Mouse (Mus musculus): ENCODE measurements around the gene Fem1a. TPM values are rescaled to one million over a fixed set of nuclear protein-coding genes. Genes with fewer than 3 reads are reported as not detected.

Fem1a gene
- total and polyA plus RNA-seq, 3 experiments, result 16.6 to 26.0 (median 17.5) TPM

DNA sequence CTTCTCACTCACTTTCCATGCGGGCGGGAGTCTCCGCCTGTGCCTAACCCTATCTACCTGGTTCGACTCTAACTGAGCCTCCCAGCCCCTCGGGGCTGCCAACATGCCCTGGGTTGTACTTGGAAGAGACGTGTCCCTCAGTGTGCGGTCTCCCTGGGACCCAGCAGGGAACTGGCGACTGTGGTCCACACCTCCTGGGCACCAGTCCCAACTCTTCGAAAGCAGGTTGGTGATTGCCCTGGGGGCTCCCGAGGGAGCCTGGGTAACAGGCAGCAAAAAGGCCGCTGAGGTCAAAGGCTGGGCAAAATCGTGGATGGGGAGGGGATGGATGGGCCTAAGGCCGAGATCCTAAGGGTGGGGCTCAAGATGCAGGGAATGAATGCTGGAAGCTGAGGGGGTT lies 38.9 kb upstream of the Fem1a start:
- DNase-seq (ENCODE audit: extremely low read depth), result no peak
- peak overlapping the region; percentile 93 for H3K9ac ChIP-seq (ENCODE audit: insufficient read depth, low read depth)
- in situ Hi-C loops (cut with MboI; ENCODE audit: low pct_ligation_motif_present, low pct_unique_long_range_greater_than_20kb, low sequenced_read_pairs) (no loop called here), dilution Hi-C loops (cut with MboI; ENCODE audit: extremely low pct_ligation_motif_present, extremely low pct_unique_long_range_greater_than_20kb, low sequenced_read_pairs) (no loop called here)
- H3K27ac ChIP-seq (ENCODE audit: insufficient read depth, low read depth), result no peak overlapping the region
- peaks cover 12 to 46% of the 10 kb centered on the region in 2 experiments for H3K4me1 ChIP-seq (ENCODE audit: control insufficient read depth in 1 of 2, insufficient read depth in 2 of 2)
- H3K36me3 ChIP-seq (replicated peaks in 1 of 2; ENCODE audit: control insufficient read depth in 1 of 2, insufficient read depth in 1 of 2, low read length in 1 of 2), result peaks cover 0 to 35% of the 10 kb centered on the region in 2 experiments
- TF ChIP-seq E2F4 (IDR thresholded peaks at IDR 0.05; ENCODE audit: insufficient replicate concordance, low read depth, low read length) (no peak), JUN (IDR thresholded peaks at IDR 0.05; ENCODE audit: insufficient read depth, low read depth, low read length) (no peak)
- H3K27me3 ChIP-seq (replicated peaks), result peaks cover 11% of the 10 kb centered on the region
- H3K4me2 ChIP-seq (ENCODE audit: insufficient read depth, low read depth, poor library complexity, severe bottlenecking), result peak overlapping the region; percentile 91
- H3K9me3 ChIP-seq (replicated peaks; ENCODE audit: low read length), result no peaks in the 10 kb centered on the region
- no peaks in the 10 kb centered on the region; the same call in 1 of the 2 replicates for H3K79me2 ChIP-seq (replicated peaks; ENCODE audit: control insufficient read depth, extremely low read depth, insufficient read depth, poor library complexity, severe bottlenecking)
- peak overlapping the region; percentile 82 to 91 (median 90) for H3K4me3 ChIP-seq (replicated peaks in 1 of 3; ENCODE audit: low read depth in 2 of 3, low read length in 2 of 3, poor library complexity in 1 of 3)

GRCm38 (mm10) chr17:56218377-56219191 lies 38.0 kb upstream of the Fem1a start, which contains the start of gene Dpp9:
Gene Dpp9 (minus strand): TSS chr17:56218905.
- no peak within 1 kb of the TSS; the same call in 1 of the 2 replicates for H3K27ac ChIP-seq (ENCODE audit: insufficient read depth, low read depth)
- H3K4me3 ChIP-seq (replicated peaks in 1 of 3; ENCODE audit: low read depth in 2 of 3, low read length in 2 of 3, poor library complexity in 1 of 3), result peak within 1 kb of the TSS; percentile 82 to 91 (median 90)
- no peaks in the 10 kb centered on the region for H3K9me3 ChIP-seq (replicated peaks; ENCODE audit: low read length)
- H3K4me2 ChIP-seq (ENCODE audit: insufficient read depth, low read depth, poor library complexity, severe bottlenecking), result peak within 1 kb of the TSS; percentile 91
- H3K79me2 ChIP-seq (replicated peaks; ENCODE audit: control insufficient read depth, extremely low read depth, insufficient read depth, poor library complexity, severe bottlenecking), result no peaks in the 10 kb centered on the region; the same call in 1 of the 2 replicates
- H3K4me1 ChIP-seq (ENCODE audit: control insufficient read depth in 1 of 2, insufficient read depth in 2 of 2), result peaks cover 10 to 40% of the 10 kb centered on the region in 2 experiments
- peaks cover 13% of the 10 kb centered on the region for H3K27me3 ChIP-seq (replicated peaks)
- peaks cover 0 to 31% of the 10 kb centered on the region in 2 experiments for H3K36me3 ChIP-seq (replicated peaks in 1 of 2; ENCODE audit: control insufficient read depth in 1 of 2, insufficient read depth in 1 of 2, low read length in 1 of 2)
- peak; percentile 94 for DNase-seq (ENCODE audit: extremely low read depth)
- in situ Hi-C loops (cut with MboI; ENCODE audit: low pct_ligation_motif_present, low pct_unique_long_range_greater_than_20kb, low sequenced_read_pairs), result no loop called here
- H3K9ac ChIP-seq (ENCODE audit: insufficient read depth, low read depth), result peak within 1 kb of the TSS; percentile 93
- dilution Hi-C loops (cut with MboI; ENCODE audit: extremely low pct_ligation_motif_present, extremely low pct_unique_long_range_greater_than_20kb, low sequenced_read_pairs), result no loop called here
- TF ChIP-seq UBTF (IDR thresholded peaks at IDR 0.05; ENCODE audit: low read depth, low read length) (no peak), PAX5 (IDR thresholded peaks at IDR 0.05; ENCODE audit: low read length) (no peak), MAZ (IDR thresholded peaks at IDR 0.05; ENCODE audit: low read depth, low read length) (peak; percentile 64; the same call in 1 of the 2 replicates), MEF2A (IDR thresholded peaks at IDR 0.05; ENCODE audit: borderline replicate concordance, low read depth, low read length) (peak; percentile 15; the same call in 1 of the 2 replicates), USF1 (IDR thresholded peaks at IDR 0.05; ENCODE audit: low read depth, low read length) (no peak), EP300 (IDR thresholded peaks at IDR 0.05; ENCODE audit: low read length) (no peak), TCF12 (IDR thresholded peaks at IDR 0.05; ENCODE audit: low read depth, low read length) (peak; percentile 50), MAFK (IDR thresholded peaks at IDR 0.05; ENCODE audit: insufficient replicate concordance, low read length) (no peak), E2F4 (IDR thresholded peaks at IDR 0.05; ENCODE audit: insufficient replicate concordance, low read depth, low read length) (no peak), POLR2AphosphoS2 (IDR thresholded peaks at IDR 0.05; ENCODE audit: low read depth, low read length) (no peak), ZMIZ1 (IDR thresholded peaks at IDR 0.05; ENCODE audit: low read depth, low read length) (peak; percentile 62), RAD21 (IDR thresholded peaks at IDR 0.05; ENCODE audit: low read depth, low read length) (no peak), ZKSCAN1 (IDR thresholded peaks at IDR 0.05; ENCODE audit: borderline replicate concordance, low read depth, low read length) (no peak), JUN (IDR thresholded peaks at IDR 0.05; ENCODE audit: insufficient read depth, low read depth, low read length) (no peak), JUND (conservative IDR thresholded peaks at IDR 0.05; ENCODE audit: low read depth, low read length) (no peak), CHD2 (IDR thresholded peaks at IDR 0.05; ENCODE audit: low read length) (peak; percentile 86), HCFC1 (IDR thresholded peaks at IDR 0.05; ENCODE audit: low read depth, low read length) (peak; percentile 91), SIN3A (IDR thresholded peaks at IDR 0.05; ENCODE audit: low read length) (peak; percentile 89), USF2 (conservative IDR thresholded peaks at IDR 0.05; ENCODE audit: low read depth, low read length) (no peak), NRF1 (IDR thresholded peaks at IDR 0.05; ENCODE audit: low read depth, low read length) (no peak), ZC3H11A (IDR thresholded peaks at IDR 0.05; ENCODE audit: low read depth, low read length) (no peak), ETS1 (conservative IDR thresholded peaks at IDR 0.05; ENCODE audit: low read depth, low read length) (no peak), KAT2A (IDR thresholded peaks at IDR 0.05; ENCODE audit: insufficient replicate concordance, low read length) (peak; percentile 84; the same call in 1 of the 2 replicates), IRF4 (IDR thresholded peaks at IDR 0.05; ENCODE audit: low read depth, low read length) (peak; percentile 35), MAX (IDR thresholded peaks at IDR 0.05; ENCODE audit: low read length) (no peak), BHLHE40 (IDR thresholded peaks at IDR 0.05; ENCODE audit: low read depth, low read length) (no peak), MYC (IDR thresholded peaks at IDR 0.05; ENCODE audit: low read depth, low read length) (no peak), CHD1 (IDR thresholded peaks at IDR 0.05; ENCODE audit: low read depth, low read length) (peak; percentile 99), GABPA (IDR thresholded peaks at IDR 0.05; ENCODE audit: insufficient replicate concordance, low read depth, low read length) (no peak; the same call in 1 of the 2 replicates), NELFE (IDR thresholded peaks at IDR 0.05; ENCODE audit: low read depth, low read length) (peak; percentile 65)
